Mouse (Mus musculus) forebrain, embryonic 10.5 days (tissue): Measurements from ENCODE around the gene Sgms1. TPM values are rescaled to one million over a fixed set of nuclear protein-coding genes. Genes with fewer than 3 reads are reported as not detected.

ENCODE experiments used
- DNase-seq: peaks from one replicate; pipeline ENCODE4 v3.0.0-alpha.2; 2017; ENCODE audit warnings: low spot score; ENCODE audit errors: extremely low spot score
- H3K27ac ChIP-seq: fragments of 300-500 bp; sonication (generic); 2 replicates; pipeline ENCODE4 v1.5.1; 2016; ENCODE audit warnings: mild to moderate bottlenecking
- H3K27me3 ChIP-seq: fragments of 300-500 bp; sonication (generic); 2 replicates; pipeline ENCODE4 v1.6.1; 2016; ENCODE audit warnings: mild to moderate bottlenecking; ENCODE audit not compliant: poor library complexity, severe bottlenecking
- H3K36me3 ChIP-seq: fragments of 300-500 bp; sonication (generic); replicated peaks from 2 replicates; pipeline ENCODE4 v1.6.1; 2016; ENCODE audit warnings: mild to moderate bottlenecking, moderate library complexity
- H3K4me1 ChIP-seq: fragments of 300-500 bp; sonication (generic); 2 replicates; pipeline ENCODE4 v1.6.1; 2016
- H3K4me3 ChIP-seq: fragments of 300-500 bp; sonication (generic); 2 replicates; pipeline ENCODE4 v1.5.1; 2016; ENCODE audit warnings: mild to moderate bottlenecking, moderate library complexity
- H3K9me3 ChIP-seq: fragments of 300-500 bp; sonication (generic); 2 replicates; pipeline ENCODE4 v1.6.1; 2016; ENCODE audit warnings: mild to moderate bottlenecking, moderate library complexity
- WGBS: fragments of 180-500 bp; shearing (Covaris S2); methylation state at CpG from one replicate; pipeline ENCODE4 v1.1.7; 2016; 5-methylcytosine and 5-hydroxymethylcytosine counted together
- polyA plus RNA-seq: library from polyadenylated mRNA; unstranded; fragments of >200 nt; fragmentation: Nextera tagmentation; extraction: Ambion mirVana; gene quantifications from 2 replicates; pipeline ENCODE4 v1.2.1, GENCODE M21; 2016

Sgms1 gene
- polyA plus RNA-seq, 1 experiment from 2014 or later, result 15.1 TPM

- no peaks in the 10 kb centered on the region for H3K36me3 ChIP-seq
- WGBS, result 91% methylated on average over 9 of the region's 9 CpGs
- peaks cover 12% of the 10 kb centered on the region for H3K4me1 ChIP-seq
- H3K9me3 ChIP-seq, result no peaks in the 10 kb centered on the region
- no peaks in the 10 kb centered on the region for H3K27me3 ChIP-seq
- H3K4me3 ChIP-seq, result no peak overlapping the region
- no peak for DNase-seq
- no peak overlapping the region for H3K27ac ChIP-seq
Observed at GRCm38 (mm10) chr19:32243246-32243645, 146.3 kb downstream of the Sgms1 start.

GRCm38 (mm10) chr19:32242153-32242552 is 147.4 kb downstream of the Sgms1 start:
- DNase-seq, result no peak
- H3K4me3 ChIP-seq, result no peak overlapping the region
- H3K4me1 ChIP-seq, result peaks cover 10% of the 10 kb centered on the region
- H3K36me3 ChIP-seq, result no peaks in the 10 kb centered on the region
- H3K27me3 ChIP-seq, result no peaks in the 10 kb centered on the region
- H3K9me3 ChIP-seq, result no peaks in the 10 kb centered on the region
- 82% methylated on average over 4 of the region's 4 CpGs for WGBS
- no peak overlapping the region for H3K27ac ChIP-seq

GRCm38 (mm10) chr19:32240417-32240990 is 149.0 kb downstream of the Sgms1 start:
- H3K4me1 ChIP-seq, result peaks cover 10% of the 10 kb centered on the region
- WGBS, result 86% methylated on average over 7 of the region's 8 CpGs
- H3K27ac ChIP-seq, result no peak overlapping the region
- no peaks in the 10 kb centered on the region for H3K27me3 ChIP-seq
- no peaks in the 10 kb centered on the region for H3K36me3 ChIP-seq
- H3K9me3 ChIP-seq, result no peaks in the 10 kb centered on the region
- DNase-seq, result no peak
- no peak overlapping the region for H3K4me3 ChIP-seq

- Histone ChIP-seq H3K4me3 (no peak overlapping the region), H3K27me3 (no peaks in the 10 kb centered on the region), H3K4me1 (peaks cover 10% of the 10 kb centered on the region), H3K27ac (no peak overlapping the region), H3K36me3 (no peaks in the 10 kb centered on the region), H3K9me3 (no peaks in the 10 kb centered on the region)
- 95% methylated on average over 4 of the region's 4 CpGs for WGBS
- DNase-seq, result no peak
Observed at GRCm38 (mm10) chr19:32239925-32240324, 149.6 kb downstream of the Sgms1 start.

GRCm38 (mm10) chr19:32239459-32239792 is 150.1 kb downstream of the Sgms1 start:
- no peak for DNase-seq
- H3K36me3 ChIP-seq, result no peaks in the 10 kb centered on the region
- 89% methylated on average over 6 of the region's 6 CpGs for WGBS

GRCm38 (mm10) chr19:32238722-32239458 is 150.6 kb downstream of the Sgms1 start:
- H3K27me3 ChIP-seq, result no peaks in the 10 kb centered on the region
- H3K9me3 ChIP-seq, result no peaks in the 10 kb centered on the region
- no peak for DNase-seq

More at GRCm38 (mm10) chr19:32239459-32239792, 150.1 kb downstream of the Sgms1 start:
- H3K27ac ChIP-seq, result no peak overlapping the region
- H3K4me1 ChIP-seq, result peaks cover 10% of the 10 kb centered on the region
- no peak overlapping the region for H3K4me3 ChIP-seq
- H3K27me3 ChIP-seq, result no peaks in the 10 kb centered on the region
- no peaks in the 10 kb centered on the region for H3K9me3 ChIP-seq

GRCm38 (mm10) chr19:32237685-32238084 is 151.8 kb downstream of the Sgms1 start:
- Histone ChIP-seq H3K4me3 (no peak overlapping the region), H3K27ac (no peak overlapping the region), H3K9me3 (no peaks in the 10 kb centered on the region), H3K4me1 (peaks cover 13% of the 10 kb centered on the region), H3K36me3 (no peaks in the 10 kb centered on the region), H3K27me3 (no peaks in the 10 kb centered on the region)
- DNase-seq, result no peak
- 81% methylated on average over 5 of the region's 5 CpGs for WGBS

More at GRCm38 (mm10) chr19:32238722-32239458, 150.6 kb downstream of the Sgms1 start:
- H3K27ac ChIP-seq, result no peak overlapping the region
- no peak overlapping the region for H3K4me3 ChIP-seq
- H3K4me1 ChIP-seq, result peaks cover 12% of the 10 kb centered on the region
- WGBS, result 87% methylated on average over 11 of the region's 11 CpGs
- H3K36me3 ChIP-seq, result no peaks in the 10 kb centered on the region

GRCm38 (mm10) chr19:32237173-32237583 is 152.3 kb downstream of the Sgms1 start:
- Histone ChIP-seq H3K4me1 (peaks cover 13% of the 10 kb centered on the region), H3K36me3 (no peaks in the 10 kb centered on the region), H3K27me3 (no peaks in the 10 kb centered on the region), H3K27ac (no peak overlapping the region), H3K9me3 (no peaks in the 10 kb centered on the region), H3K4me3 (no peak overlapping the region)
- WGBS, result 91% methylated on average over 3 of the region's 3 CpGs
- DNase-seq, result no peak

GRCm38 (mm10) chr19:32234717-32235434 is 154.6 kb downstream of the Sgms1 start:
- Histone ChIP-seq H3K9me3 (no peaks in the 10 kb centered on the region), H3K4me1 (peaks cover 8% of the 10 kb centered on the region), H3K27me3 (no peaks in the 10 kb centered on the region), H3K27ac (no peak overlapping the region), H3K36me3 (no peaks in the 10 kb centered on the region), H3K4me3 (no peak overlapping the region)
- no peak for DNase-seq
- WGBS, result 72% methylated on average over 6 of the region's 6 CpGs

GRCm38 (mm10) chr19:32231292-32231691 is 158.2 kb downstream of the Sgms1 start:
- H3K4me3 ChIP-seq, result no peak overlapping the region
- WGBS, result 86% methylated on average over 10 of the region's 10 CpGs

GRCm38 (mm10) chr19:32230798-32231197 is 158.7 kb downstream of the Sgms1 start:
- Histone ChIP-seq H3K9me3 (no peaks in the 10 kb centered on the region), H3K27me3 (no peaks in the 10 kb centered on the region), H3K27ac (no peak overlapping the region), H3K4me1 (peaks cover 3% of the 10 kb centered on the region; the same call in 1 of the 2 replicates), H3K36me3 (no peaks in the 10 kb centered on the region), H3K4me3 (no peak overlapping the region)
- DNase-seq, result no peak
- WGBS, result 85% methylated on average over 5 of the region's 5 CpGs

More at GRCm38 (mm10) chr19:32231292-32231691, 158.2 kb downstream of the Sgms1 start:
- Histone ChIP-seq H3K9me3 (no peaks in the 10 kb centered on the region), H3K36me3 (no peaks in the 10 kb centered on the region), H3K27me3 (no peaks in the 10 kb centered on the region), H3K27ac (no peak overlapping the region), H3K4me1 (peaks cover 3% of the 10 kb centered on the region; the same call in 1 of the 2 replicates)
- DNase-seq, result no peak

GRCm38 (mm10) chr19:32230301-32230700 is 159.2 kb downstream of the Sgms1 start:
- DNase-seq, result no peak
- Histone ChIP-seq H3K4me3 (no peak overlapping the region), H3K27me3 (no peaks in the 10 kb centered on the region), H3K4me1 (peaks cover 3% of the 10 kb centered on the region; the same call in 1 of the 2 replicates), H3K9me3 (no peaks in the 10 kb centered on the region), H3K36me3 (no peaks in the 10 kb centered on the region), H3K27ac (no peak overlapping the region)
- 80% methylated on average over 5 of the region's 5 CpGs for WGBS

- Histone ChIP-seq H3K4me3 (no peak overlapping the region), H3K27me3 (no peaks in the 10 kb centered on the region), H3K36me3 (no peaks in the 10 kb centered on the region), H3K4me1 (peaks cover 7% of the 10 kb centered on the region), H3K27ac (no peak overlapping the region), H3K9me3 (no peaks in the 10 kb centered on the region)
- DNase-seq, result no peak
- WGBS, result 93% methylated on average over 5 of the region's 5 CpGs
Observed at GRCm38 (mm10) chr19:32229776-32230175, 159.7 kb downstream of the Sgms1 start.
